ENCODE assay signal across 24 mouse cellular contexts in the genomic region with DNA sequence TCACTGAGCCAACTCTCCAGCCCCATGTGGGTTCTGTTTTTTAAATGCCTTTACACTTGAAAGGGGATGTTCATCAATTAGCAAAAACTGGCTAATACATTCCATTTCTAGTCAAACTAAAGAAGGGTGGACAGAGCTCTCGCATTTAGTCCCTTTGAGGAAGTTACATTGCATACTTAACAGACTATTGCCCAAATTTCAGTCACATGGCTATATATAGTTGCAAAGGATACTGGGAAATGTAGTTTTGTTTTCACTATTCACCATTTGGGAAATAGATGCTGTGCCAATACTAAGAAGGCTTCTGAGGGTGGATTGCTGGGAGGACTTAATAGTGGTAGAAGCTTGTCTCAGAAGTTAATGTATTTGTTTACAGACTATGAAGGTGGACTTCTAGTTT. TPM values are rescaled to one million over a fixed set of nuclear protein-coding genes. Genes with fewer than 3 reads are reported as not detected.
DNase-seq lines count a peak whose midpoint lies in the region; ATAC-seq lines count a peak whose summit lies in the region.
"Had no signal": no experiment of that assay in that cellular context is flagged by ENCODE, and none has a peak within 500 bp of the region (broad histone marks: within the 10 kb centered on the region; RNA-seq: fewer than 3 reads in every experiment).

No protein-coding gene starts in this region.

- peak; percentile 21 for DNase-seq in midbrain, embryonic 14.5 days
- no peak for DNase-seq in midbrain, embryonic 11.5 days (ENCODE audit: low spot score, missing footprints)
- DNase-seq in telencephalon, adult 2 months (ENCODE audit: low read depth, low spot score): peak; percentile 31
- DNase-seq in ovary, postnatal 36 days (ENCODE audit: low spot score): no peak
- no peak for DNase-seq in embryo, embryonic 9.5 days (ENCODE audit: extremely low spot score)
- DNase-seq: cerebellum, adult 9-11 months; gastrocnemius, postnatal 10 days; lung, embryonic 14.5 days; thymus, postnatal 36 days had no signal

- no peaks in the 10 kb centered on the region for H3K4me1 ChIP-seq in forebrain, embryonic 16.5 days (replicated peaks; ENCODE audit: control insufficient read depth, insufficient read depth, low read length)
- H3K4me1 ChIP-seq in forebrain, embryonic 12.5 days: peaks cover 6% of the 10 kb centered on the region; the same call in 1 of the 2 replicates
- no peaks in the 10 kb centered on the region for H3K4me1 ChIP-seq in midbrain, embryonic 14.5 days (ENCODE audit: control insufficient read depth, insufficient read depth, low read length)
- H3K4me1 ChIP-seq in midbrain, embryonic 11.5 days (ENCODE audit: control insufficient read depth, insufficient read depth, low read length): no peaks in the 10 kb centered on the region
- H3K4me1 ChIP-seq: hindbrain, embryonic 12.5 days; kidney, embryonic 15.5 days; limb, embryonic 10.5 days; liver, embryonic 12.5 days had no signal

- H3K9ac ChIP-seq in forebrain, embryonic 16.5 days (replicated peaks; ENCODE audit: low read depth, low read length): no peak overlapping the region
- H3K9ac ChIP-seq in forebrain, embryonic 12.5 days: no peak overlapping the region
- H3K9ac ChIP-seq in midbrain, embryonic 14.5 days (replicated peaks; ENCODE audit: low read length): no peak overlapping the region
- no peak overlapping the region for H3K9ac ChIP-seq in midbrain, embryonic 11.5 days (ENCODE audit: low read length)
- H3K9ac ChIP-seq: forebrain, embryonic 13.5 days; hindbrain, embryonic 12.5 days; kidney, embryonic 15.5 days; liver, embryonic 12.5 days; lung, embryonic 14.5 days had no signal

- ATAC-seq in forebrain, embryonic 16.5 days: peak; percentile 45
- no peak for ATAC-seq in forebrain, embryonic 12.5 days (ENCODE audit: low FRiP score)
- ATAC-seq in midbrain, embryonic 14.5 days (ENCODE audit: low FRiP score, low TSS enrichment): no peak
- no peak for ATAC-seq in midbrain, embryonic 11.5 days (ENCODE audit: low FRiP score)
- peak; percentile 46 to 58; a peak in 3 of 4 replicates for ATAC-seq in hematopoietic stem cell, adult 5-6 weeks (replicated peaks in 1 of 2; ENCODE audit: insufficient read depth in 1 of 2, low FRiP score in 2 of 2, low TSS enrichment in 1 of 2, low read depth in 1 of 2, poor library complexity in 2 of 2, severe bottlenecking in 2 of 2)
- ATAC-seq: forebrain, embryonic 13.5 days; intestine, embryonic 16.5 days; liver, embryonic 12.5 days had no signal

- H3K27ac ChIP-seq in forebrain, embryonic 16.5 days (ENCODE audit: low read length): no peak overlapping the region
- H3K27ac ChIP-seq in forebrain, embryonic 12.5 days: no peak overlapping the region
- no peak overlapping the region for H3K27ac ChIP-seq in midbrain, embryonic 14.5 days (replicated peaks; ENCODE audit: low read depth, low read length)
- H3K27ac ChIP-seq in midbrain, embryonic 11.5 days (ENCODE audit: low read depth, low read length): no peak overlapping the region
- H3K27ac ChIP-seq: forebrain, embryonic 13.5 days; hindbrain, embryonic 12.5 days; kidney, embryonic 15.5 days; limb, embryonic 10.5 days; liver, embryonic 12.5 days had no signal

- H3K27me3 ChIP-seq in forebrain, embryonic 16.5 days (replicated peaks; ENCODE audit: control insufficient read depth, insufficient read depth, low read length): no peaks in the 10 kb centered on the region
- peaks cover 8% of the 10 kb centered on the region; the same call in 1 of the 2 replicates for H3K27me3 ChIP-seq in forebrain, embryonic 12.5 days
- no peaks in the 10 kb centered on the region for H3K27me3 ChIP-seq in midbrain, embryonic 14.5 days (ENCODE audit: control insufficient read depth, insufficient read depth, low read length)
- no peaks in the 10 kb centered on the region for H3K27me3 ChIP-seq in midbrain, embryonic 11.5 days (ENCODE audit: control insufficient read depth, insufficient read depth, low read length)
- H3K27me3 ChIP-seq: forebrain, embryonic 13.5 days had no signal

- 45% methylated on average over 1 of the region's 1 CpGs for WGBS in forebrain, embryonic 16.5 days
- WGBS in forebrain, embryonic 12.5 days: 73% methylated on average over 1 of the region's 1 CpGs
- 72% methylated on average over 1 of the region's 1 CpGs for WGBS in midbrain, embryonic 14.5 days
- WGBS in midbrain, embryonic 11.5 days: 74% methylated on average over 1 of the region's 1 CpGs

- H3K4me3 ChIP-seq in forebrain, embryonic 16.5 days (replicated peaks; ENCODE audit: low read length): no peak overlapping the region
- H3K4me3 ChIP-seq in forebrain, embryonic 12.5 days (replicated peaks): no peak overlapping the region
- no peak overlapping the region for H3K4me3 ChIP-seq in midbrain, embryonic 14.5 days (replicated peaks; ENCODE audit: low read depth, low read length)
- H3K4me3 ChIP-seq in midbrain, embryonic 11.5 days (ENCODE audit: low read depth, low read length): no peak overlapping the region
- H3K4me3 ChIP-seq: forebrain, embryonic 13.5 days; hindbrain, embryonic 12.5 days; kidney, embryonic 15.5 days; limb, embryonic 10.5 days; liver, embryonic 12.5 days had no signal

- no peaks in the 10 kb centered on the region for H3K36me3 ChIP-seq in forebrain, embryonic 16.5 days (ENCODE audit: control insufficient read depth, insufficient read depth)
- no peaks in the 10 kb centered on the region for H3K36me3 ChIP-seq in forebrain, embryonic 12.5 days (replicated peaks)
- no peaks in the 10 kb centered on the region for H3K36me3 ChIP-seq in midbrain, embryonic 14.5 days (ENCODE audit: control insufficient read depth, insufficient read depth, low read length)
- H3K36me3 ChIP-seq in midbrain, embryonic 11.5 days (ENCODE audit: control insufficient read depth, insufficient read depth, low read length): no peaks in the 10 kb centered on the region
- H3K36me3 ChIP-seq: hindbrain, embryonic 12.5 days; kidney, embryonic 15.5 days; limb, embryonic 10.5 days; liver, embryonic 12.5 days had no signal

- no peak overlapping the region for H3K4me2 ChIP-seq in forebrain, embryonic 16.5 days (ENCODE audit: low read length)
- no peak overlapping the region for H3K4me2 ChIP-seq in forebrain, embryonic 12.5 days
- no peak overlapping the region for H3K4me2 ChIP-seq in midbrain, embryonic 14.5 days (ENCODE audit: low read length)
- no peak overlapping the region for H3K4me2 ChIP-seq in midbrain, embryonic 11.5 days
- H3K4me2 ChIP-seq: forebrain, embryonic 13.5 days; hindbrain, embryonic 12.5 days; kidney, embryonic 15.5 days; liver, embryonic 12.5 days; lung, embryonic 14.5 days had no signal

- H3K9me3 ChIP-seq in forebrain, embryonic 16.5 days (ENCODE audit: control insufficient read depth, low read length): no peaks in the 10 kb centered on the region
- no peaks in the 10 kb centered on the region for H3K9me3 ChIP-seq in forebrain, embryonic 12.5 days
- no peaks in the 10 kb centered on the region for H3K9me3 ChIP-seq in midbrain, embryonic 14.5 days (ENCODE audit: control insufficient read depth, low read length)
- H3K9me3 ChIP-seq in midbrain, embryonic 11.5 days (ENCODE audit: control insufficient read depth, low read length): no peaks in the 10 kb centered on the region
- H3K9me3 ChIP-seq: forebrain, embryonic 13.5 days; hindbrain, embryonic 12.5 days; kidney, embryonic 15.5 days; limb, embryonic 10.5 days; liver, embryonic 12.5 days had no signal

RNA-seq across cellular contexts. Expression of gene Gm15517, which starts 19.7 kb away (rescaled TPM):
- polyA plus RNA-seq in forebrain, embryonic 16.5 days (2015; fragmentation: Nextera tagmentation; extraction: Ambion mirVana): not detected in 2 replicates
- polyA plus RNA-seq in forebrain, embryonic 12.5 days (2016; fragmentation: Nextera tagmentation; extraction: Ambion mirVana): not detected in 2 replicates
- 1.8 TPM in 1 of 2 replicates, not detected in the other for polyA plus RNA-seq in midbrain, embryonic 14.5 days (2014; fragmentation: Nextera tagmentation; extraction: Ambion mirVana)
- polyA plus RNA-seq in midbrain, embryonic 11.5 days (2014; fragmentation: Nextera tagmentation; extraction: Ambion mirVana): not detected in 2 replicates
- not detected in 2 replicates for total RNA-seq in hematopoietic stem cell, adult 5-6 weeks (2017)
- total RNA-seq: gastrocnemius, postnatal 10 days; heart, adult 8-10 months; left cerebral cortex, adult 18-20 months; megakaryocyte-erythroid progenitor cell, adult 5-6 weeks had no signal
- polyA plus RNA-seq: forebrain, embryonic 13.5 days; heart, embryonic 16.5 days; hindbrain, embryonic 12.5 days; intestine, embryonic 16.5 days; kidney, embryonic 15.5 days; large intestine, adult 2 months; limb, embryonic 10.5 days; liver, embryonic 12.5 days; lung, embryonic 14.5 days; neural tube, embryonic 11.5 days had no signal

RNA-seq across cellular contexts. Expression of gene Acp4, which starts 23.8 kb away (rescaled TPM):
- polyA plus RNA-seq in forebrain, embryonic 16.5 days (2015; fragmentation: Nextera tagmentation; extraction: Ambion mirVana): not detected in 2 replicates
- 0.11 and 0.17 TPM in 2 replicates for polyA plus RNA-seq in forebrain, embryonic 12.5 days (2016; fragmentation: Nextera tagmentation; extraction: Ambion mirVana)
- not detected in 2 replicates for polyA plus RNA-seq in midbrain, embryonic 14.5 days (2014; fragmentation: Nextera tagmentation; extraction: Ambion mirVana)
- polyA plus RNA-seq in midbrain, embryonic 11.5 days (2014; fragmentation: Nextera tagmentation; extraction: Ambion mirVana): not detected in 2 replicates
- total RNA-seq in hematopoietic stem cell, adult 5-6 weeks (2017): 0.74 TPM in 1 of 2 replicates, not detected in the other
- total RNA-seq: gastrocnemius, postnatal 10 days; heart, adult 8-10 months; left cerebral cortex, adult 18-20 months; megakaryocyte-erythroid progenitor cell, adult 5-6 weeks had no signal
- polyA plus RNA-seq: heart, embryonic 16.5 days; hindbrain, embryonic 12.5 days; intestine, embryonic 16.5 days; large intestine, adult 2 months; liver, embryonic 12.5 days; neural tube, embryonic 11.5 days had no signal

RNA-seq across cellular contexts. Expression of gene Clec11a, which starts 25.7 kb away (rescaled TPM):
- polyA plus RNA-seq in forebrain, embryonic 16.5 days (2015; fragmentation: Nextera tagmentation; extraction: Ambion mirVana): 3.5 and 4.4 TPM in 2 replicates
- polyA plus RNA-seq in forebrain, embryonic 12.5 days (2016; fragmentation: Nextera tagmentation; extraction: Ambion mirVana): 2.5 and 2.9 TPM in 2 replicates
- polyA plus RNA-seq in midbrain, embryonic 14.5 days (2014; fragmentation: Nextera tagmentation; extraction: Ambion mirVana): 4.6 and 4.7 TPM in 2 replicates
- polyA plus RNA-seq in midbrain, embryonic 11.5 days (2014; fragmentation: Nextera tagmentation; extraction: Ambion mirVana): 2.2 and 3.4 TPM in 2 replicates
- total RNA-seq in hematopoietic stem cell, adult 5-6 weeks (2017): 1.5 and 4.2 TPM in 2 replicates

RNA-seq across cellular contexts. Expression of gene Shank1, which starts 29.1 kb away (rescaled TPM):
- 20.4 and 26.5 TPM in 2 replicates for polyA plus RNA-seq in forebrain, embryonic 16.5 days (2015; fragmentation: Nextera tagmentation; extraction: Ambion mirVana)
- polyA plus RNA-seq in forebrain, embryonic 12.5 days (2016; fragmentation: Nextera tagmentation; extraction: Ambion mirVana): 7.7 and 8.0 TPM in 2 replicates
- 35.1 and 37.8 TPM in 2 replicates for polyA plus RNA-seq in midbrain, embryonic 14.5 days (2014; fragmentation: Nextera tagmentation; extraction: Ambion mirVana)
- 3.4 TPM in 2 replicates for polyA plus RNA-seq in midbrain, embryonic 11.5 days (2014; fragmentation: Nextera tagmentation; extraction: Ambion mirVana)
- total RNA-seq in hematopoietic stem cell, adult 5-6 weeks (2017): not detected in 2 replicates

RNA-seq across cellular contexts. Expression of gene 2410002F23Rik, which starts 34.4 kb away (rescaled TPM):
- 240 and 264 TPM in 2 replicates for polyA plus RNA-seq in forebrain, embryonic 16.5 days (2015; fragmentation: Nextera tagmentation; extraction: Ambion mirVana)
- polyA plus RNA-seq in forebrain, embryonic 12.5 days (2016; fragmentation: Nextera tagmentation; extraction: Ambion mirVana): 195 and 203 TPM in 2 replicates
- polyA plus RNA-seq in midbrain, embryonic 14.5 days (2014; fragmentation: Nextera tagmentation; extraction: Ambion mirVana): 199 and 211 TPM in 2 replicates
- 104 and 117 TPM in 2 replicates for polyA plus RNA-seq in midbrain, embryonic 11.5 days (2014; fragmentation: Nextera tagmentation; extraction: Ambion mirVana)
- 86.6 and 87.3 TPM in 2 replicates for total RNA-seq in hematopoietic stem cell, adult 5-6 weeks (2017)

Comparison
In these comparisons a context has a peak if more than half of its experiments do, and no peak if none do; other contexts are left out.
1. ATAC-seq: peak in forebrain, embryonic 16.5 days (single experiment) and hematopoietic stem cell, adult 5-6 weeks (2 of 2); none in forebrain, embryonic 12.5 days (single experiment), midbrain, embryonic 14.5 days (single experiment) and midbrain, embryonic 11.5 days (single experiment).
2. DNase-seq: peak in midbrain, embryonic 14.5 days (single experiment) and telencephalon, adult 2 months (single experiment); none in midbrain, embryonic 11.5 days (single experiment), ovary, postnatal 36 days (single experiment) and embryo, embryonic 9.5 days (single experiment).